Mouse (Mus musculus): ENCODE data around the gene Lypd4. TPM values are rescaled to one million over a fixed set of nuclear protein-coding genes. Genes with fewer than 3 reads are reported as not detected.
"Not testable (repeated sequence)": the region's sequence is repeated elsewhere in the genome, so short reads cannot be mapped to it uniquely, and the experiment has no call there.

Gene Lypd4
- polyA plus RNA-seq, 1 experiment from 2014 or later: not detected

GRCm38 (mm10) chr7:24850899-24851303 lies 18.8 kb downstream of the Lypd4 start:
- no peak for DNase-seq (ENCODE audit: low spot score)

- no peak for DNase-seq (ENCODE audit: low spot score)
Measured at GRCm38 (mm10) chr7:24850162-24850561, 19.6 kb downstream of the Lypd4 start.

GRCm38 (mm10) chr7:24846576-24846975 lies 23.2 kb downstream of the Lypd4 start:
- DNase-seq (ENCODE audit: low spot score): not testable (repeated sequence)

GRCm38 (mm10) chr7:24845713-24846112 lies 24.0 kb downstream of the Lypd4 start:
- peak; percentile 55 for DNase-seq (ENCODE audit: low spot score)

GRCm38 (mm10) chr7:24845181-24845580 lies 24.6 kb downstream of the Lypd4 start:
- DNase-seq (ENCODE audit: low spot score): no peak

- DNase-seq (ENCODE audit: low spot score): no peak
Measured at GRCm38 (mm10) chr7:24844144-24844543, 25.6 kb downstream of the Lypd4 start.

- DNase-seq (ENCODE audit: low spot score): no peak
Measured at GRCm38 (mm10) chr7:24841009-24841408, 28.7 kb downstream of the Lypd4 start.

GRCm38 (mm10) chr7:24840331-24840730 lies 29.4 kb downstream of the Lypd4 start:
- DNase-seq (ENCODE audit: low spot score): no peak

GRCm38 (mm10) chr7:24839410-24839808 lies 30.3 kb downstream of the Lypd4 start:
- DNase-seq (ENCODE audit: low spot score): no peak

- DNase-seq (ENCODE audit: low spot score): not testable (repeated sequence)
Measured at GRCm38 (mm10) chr7:24838732-24839409, 30.9 kb downstream of the Lypd4 start.

GRCm38 (mm10) chr7:24827181-24827580 lies 42.6 kb downstream of the Lypd4 start:
- no peak for DNase-seq (ENCODE audit: low spot score)

- DNase-seq (ENCODE audit: low spot score): no peak
Measured at GRCm38 (mm10) chr7:24824452-24824851, 45.3 kb downstream of the Lypd4 start.

- peak; percentile 68 for DNase-seq (ENCODE audit: low spot score)
Measured at GRCm38 (mm10) chr7:24817502-24817901, 52.2 kb downstream of the Lypd4 start.

Other genes with a start within 250 kb of the Lypd4 start
- gene Lypd3, start 233.4 kb downstream of the Lypd4 start, polyA plus RNA-seq (2015; fragmentation: Nextera tagmentation; extraction: Ambion mirVana): 1.8 and 2.2 TPM in 2 replicates
- not detected in 2 replicates for gene Tex101, start 193.3 kb downstream of the Lypd4 start, polyA plus RNA-seq (2015; fragmentation: Nextera tagmentation; extraction: Ambion mirVana)
- gene BC049730, start 160.7 kb downstream of the Lypd4 start, polyA plus RNA-seq (2015; fragmentation: Nextera tagmentation; extraction: Ambion mirVana): not detected in 2 replicates
- gene Gm4763, start 143.0 kb downstream of the Lypd4 start, polyA plus RNA-seq (2015; fragmentation: Nextera tagmentation; extraction: Ambion mirVana): 0.31 TPM in 1 of 2 replicates, not detected in the other
- gene Cd177, start 109.6 kb downstream of the Lypd4 start, polyA plus RNA-seq (2015; fragmentation: Nextera tagmentation; extraction: Ambion mirVana): 0.49 and 0.86 TPM in 2 replicates
- gene Ceacam10, start 92.7 kb downstream of the Lypd4 start, polyA plus RNA-seq (2015; fragmentation: Nextera tagmentation; extraction: Ambion mirVana): 0.98 and 1.1 TPM in 2 replicates
- gene Gm9844, start 7.7 kb downstream of the Lypd4 start, polyA plus RNA-seq (2015; fragmentation: Nextera tagmentation; extraction: Ambion mirVana): 12.1 and 19.0 TPM in 2 replicates
- gene Dmrtc2, start 116 bp upstream of the Lypd4 start, polyA plus RNA-seq (2015; fragmentation: Nextera tagmentation; extraction: Ambion mirVana): 0.08 and 0.10 TPM in 2 replicates
- 2,922 and 3,108 TPM in 2 replicates for gene Rps19, start 14.4 kb upstream of the Lypd4 start, polyA plus RNA-seq (2015; fragmentation: Nextera tagmentation; extraction: Ambion mirVana)
- 1.1 and 1.5 TPM in 2 replicates for gene Cd79a, start 27.4 kb upstream of the Lypd4 start, polyA plus RNA-seq (2015; fragmentation: Nextera tagmentation; extraction: Ambion mirVana)
- 244 and 341 TPM in 2 replicates for gene Arhgef1, start 33.0 kb upstream of the Lypd4 start, polyA plus RNA-seq (2015; fragmentation: Nextera tagmentation; extraction: Ambion mirVana)
- not detected in 2 replicates for gene Gm4881, start 74.6 kb upstream of the Lypd4 start, polyA plus RNA-seq (2015; fragmentation: Nextera tagmentation; extraction: Ambion mirVana)
- gene Rabac1, start 102.8 kb upstream of the Lypd4 start, polyA plus RNA-seq (2015; fragmentation: Nextera tagmentation; extraction: Ambion mirVana): 220 and 236 TPM in 2 replicates
- gene Atp1a3, start 136.0 kb upstream of the Lypd4 start, polyA plus RNA-seq (2015; fragmentation: Nextera tagmentation; extraction: Ambion mirVana): 1.7 TPM in 2 replicates
- gene Grik5, start 202.4 kb upstream of the Lypd4 start, polyA plus RNA-seq (2015; fragmentation: Nextera tagmentation; extraction: Ambion mirVana): 0.80 and 1.2 TPM in 2 replicates
- gene Zfp574, start 202.6 kb upstream of the Lypd4 start, polyA plus RNA-seq (2015; fragmentation: Nextera tagmentation; extraction: Ambion mirVana): 18.1 and 20.8 TPM in 2 replicates